Mouse (Mus musculus): ENCODE measurements around the gene Adgra1. TPM values are rescaled to one million over a fixed set of nuclear protein-coding genes. Genes with fewer than 3 reads are reported as not detected.

The Adgra1 gene
- polyA plus RNA-seq (2012; rRNA removed), result 0.01 TPM in 1 of 2 replicates, not detected in the other

DNA sequence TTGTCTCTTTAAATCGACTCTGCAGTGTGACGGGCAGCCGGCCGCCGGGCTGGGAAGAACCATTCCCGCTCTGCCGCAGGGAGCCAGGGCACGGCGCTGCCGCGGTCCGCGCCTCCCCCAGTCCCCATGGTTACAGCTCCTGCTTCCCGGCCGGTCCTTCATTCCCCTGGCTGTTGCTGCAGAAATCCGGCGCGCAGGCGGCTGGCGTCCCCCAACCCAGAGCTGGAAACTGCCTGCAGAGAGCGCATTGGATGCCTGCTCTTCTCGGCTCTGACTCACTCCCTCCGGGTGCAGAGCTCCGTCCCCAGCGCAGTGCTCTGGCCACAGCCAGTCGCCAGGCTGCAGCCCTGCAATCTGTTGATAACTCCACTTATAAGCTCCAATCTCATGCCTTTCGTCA is at the start of gene Adgra1:
TSS of gene Adgra1 (plus strand) at position 139 of the 400 bp plus-strand sequence.

DNA sequence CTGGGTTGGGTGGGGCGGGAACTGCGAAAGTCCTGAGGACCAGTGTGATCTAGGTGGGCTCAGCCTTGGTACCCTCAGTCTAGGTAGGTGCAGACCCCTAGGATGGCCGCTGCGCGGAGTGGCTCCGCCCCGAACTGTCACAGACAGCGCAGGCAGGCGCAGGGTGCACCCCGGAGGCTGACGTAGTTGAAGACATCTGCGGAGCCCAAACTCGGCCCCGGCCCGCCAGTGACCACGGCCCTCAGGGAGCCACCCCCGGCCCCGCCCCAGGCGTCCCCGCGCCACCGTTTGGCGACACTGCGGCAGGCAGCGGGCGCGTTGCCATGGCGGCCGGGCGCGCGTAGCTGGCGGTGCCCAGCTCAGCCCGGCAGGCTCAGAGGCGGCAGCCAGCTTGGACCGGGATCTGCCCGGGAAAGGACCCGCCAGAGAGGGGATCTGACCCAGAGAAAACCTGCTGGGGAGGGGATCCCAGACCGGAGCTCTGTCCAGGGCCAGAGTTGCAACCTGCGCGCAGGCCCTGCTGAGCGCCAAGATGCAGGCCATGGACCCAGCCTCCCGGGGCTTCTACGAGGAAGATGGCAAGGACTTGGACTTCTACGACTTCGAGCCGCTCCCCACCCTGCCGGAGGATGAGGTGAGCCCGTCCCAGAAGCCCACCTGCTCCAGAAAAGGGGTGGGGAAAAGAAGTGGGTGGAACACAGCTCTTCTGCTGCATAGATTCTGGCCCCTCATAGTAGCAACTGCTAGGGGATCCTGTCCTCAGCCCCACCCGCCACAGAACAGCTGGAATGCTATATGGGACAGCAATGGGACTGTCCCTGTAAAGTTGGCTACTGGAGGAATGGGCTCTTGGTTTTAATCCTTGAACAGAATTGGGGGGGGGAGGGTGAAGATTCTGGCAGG is 60.9 kb downstream of the Adgra1 start, which contains the start of gene Kndc1:
TSS of gene Kndc1 (plus strand) at position 42 of the 903 bp plus-strand sequence.

Other genes starting within 250 kb of the Adgra1 start
- 0.01 TPM in 1 of 2 replicates, not detected in the other for gene Cfap46, start 150.4 kb upstream of the Adgra1 start, polyA plus RNA-seq (2012; rRNA removed)
- 0.01 TPM in 1 of 2 replicates, not detected in the other for gene Kndc1, start 60.5 kb downstream of the Adgra1 start, polyA plus RNA-seq (2012; rRNA removed)
- not detected in 2 replicates for gene Utf1, start 109.6 kb downstream of the Adgra1 start, polyA plus RNA-seq (2012; rRNA removed)
- 0.02 and 0.03 TPM in 2 replicates for gene 6430531B16Rik, start 144.6 kb downstream of the Adgra1 start, polyA plus RNA-seq (2012; rRNA removed)
- 4.0 and 5.6 TPM in 2 replicates for gene Adam8, start 158.4 kb downstream of the Adgra1 start, polyA plus RNA-seq (2012; rRNA removed)
- gene Zfp511, start 202.2 kb downstream of the Adgra1 start, polyA plus RNA-seq (2012; rRNA removed), result 23.0 and 29.2 TPM in 2 replicates
- 12.7 and 13.4 TPM in 2 replicates for gene Tubgcp2, start 202.5 kb downstream of the Adgra1 start, polyA plus RNA-seq (2012; rRNA removed)
- not detected in 2 replicates for gene Msx3, start 214.9 kb downstream of the Adgra1 start, polyA plus RNA-seq (2012; rRNA removed)
- gene Caly, start 248.4 kb downstream of the Adgra1 start, polyA plus RNA-seq (2012; rRNA removed), result 0.10 and 0.16 TPM in 2 replicates

Data from liver, embryonic 18 days (tissue).